Mouse (Mus musculus): Measurements from ENCODE around the gene Stx17.

Stx17 gene

DNA sequence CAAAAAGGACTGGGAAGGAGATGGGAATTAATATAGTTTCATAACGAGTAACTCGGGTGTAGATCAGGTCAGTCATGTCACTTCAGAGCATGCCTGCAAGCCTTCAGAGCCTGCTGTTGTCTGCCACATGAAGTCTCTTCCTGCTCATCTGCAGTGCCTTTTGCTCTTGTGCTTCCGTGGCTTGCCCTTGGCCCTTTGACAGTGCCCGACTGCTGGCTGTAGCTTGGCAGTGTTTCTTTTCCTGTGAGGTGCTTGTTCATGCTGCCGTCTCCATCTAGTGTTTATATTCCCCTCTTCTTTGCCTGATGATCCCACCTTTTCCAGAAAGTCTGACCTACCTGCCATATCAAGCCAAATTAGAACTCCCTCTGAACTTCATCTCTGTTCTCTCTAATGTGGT is 39.1 kb downstream of the Stx17 start:
- DNase-seq (ENCODE audit: low spot score), result no peak

- no peak for DNase-seq (ENCODE audit: low spot score)
Observed at GRCm38 (mm10) chr4:48175666-48176065, 51.0 kb downstream of the Stx17 start.

- no peak for DNase-seq (ENCODE audit: low spot score)
Observed at GRCm38 (mm10) chr4:48180922-48181321, 56.2 kb downstream of the Stx17 start.

DNA sequence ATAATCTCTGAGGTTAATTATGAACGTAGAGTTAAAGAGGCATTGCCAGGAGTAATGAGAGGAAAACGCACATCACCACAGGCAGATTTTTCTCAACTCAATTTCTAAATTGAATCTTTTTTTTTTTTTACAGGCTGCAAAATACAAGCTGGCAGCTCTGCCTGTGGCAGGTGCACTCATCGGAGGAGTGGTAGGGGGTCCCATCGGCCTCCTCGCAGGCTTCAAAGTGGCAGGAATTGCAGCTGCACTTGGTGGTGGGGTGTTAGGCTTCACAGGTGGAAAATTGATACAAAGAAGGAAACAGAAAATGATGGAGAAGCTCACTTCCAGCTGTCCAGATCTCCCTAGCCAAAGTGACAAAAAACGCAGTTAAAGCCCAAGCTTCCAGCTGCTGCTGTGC is 56.7 kb downstream of the Stx17 start:
- no peak for DNase-seq (ENCODE audit: low spot score)

GRCm38 (mm10) chr4:48182115-48182806 is 57.5 kb downstream of the Stx17 start:
- DNase-seq (ENCODE audit: low spot score), result no peak

DNA sequence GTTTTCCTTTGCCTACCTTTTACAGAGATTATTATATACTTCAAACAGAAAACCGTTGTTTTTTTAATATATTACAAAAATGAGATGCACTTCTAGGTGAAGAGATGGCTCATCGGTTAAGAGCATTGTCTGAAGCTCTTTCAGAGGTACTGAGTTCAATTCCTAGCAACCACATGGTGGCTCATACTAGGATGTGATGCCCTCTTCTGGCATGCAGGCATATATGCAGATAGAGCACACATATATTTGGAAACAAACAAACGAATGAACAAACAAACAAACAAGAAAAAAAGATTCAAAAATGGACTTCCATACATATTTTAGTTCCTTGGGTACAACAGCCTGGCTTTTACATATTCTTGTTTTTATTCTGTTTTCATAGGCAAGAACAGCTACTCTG is 73.2 kb downstream of the Stx17 start:
- DNase-seq (ENCODE audit: low spot score), result no peak

DNA sequence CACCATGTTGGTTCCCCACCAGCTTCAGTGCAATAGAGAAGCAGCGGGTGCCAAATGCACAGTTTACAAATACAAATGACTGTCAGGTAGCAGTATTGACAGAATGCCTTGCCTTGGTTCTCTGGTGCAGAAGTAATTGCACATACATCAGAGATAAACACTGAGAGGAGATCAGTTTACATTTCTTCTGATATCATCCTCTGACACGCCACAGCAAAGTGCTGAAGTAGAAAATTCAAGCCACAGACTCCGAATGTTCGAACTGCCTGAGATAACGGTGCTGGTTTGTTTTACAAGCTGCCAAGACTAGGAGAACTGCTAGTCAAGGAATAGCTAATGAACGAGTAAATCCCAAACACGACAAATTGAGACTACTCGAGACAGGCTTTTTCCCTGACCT is 73.7 kb downstream of the Stx17 start:
- DNase-seq (ENCODE audit: low spot score), result no peak

DNA sequence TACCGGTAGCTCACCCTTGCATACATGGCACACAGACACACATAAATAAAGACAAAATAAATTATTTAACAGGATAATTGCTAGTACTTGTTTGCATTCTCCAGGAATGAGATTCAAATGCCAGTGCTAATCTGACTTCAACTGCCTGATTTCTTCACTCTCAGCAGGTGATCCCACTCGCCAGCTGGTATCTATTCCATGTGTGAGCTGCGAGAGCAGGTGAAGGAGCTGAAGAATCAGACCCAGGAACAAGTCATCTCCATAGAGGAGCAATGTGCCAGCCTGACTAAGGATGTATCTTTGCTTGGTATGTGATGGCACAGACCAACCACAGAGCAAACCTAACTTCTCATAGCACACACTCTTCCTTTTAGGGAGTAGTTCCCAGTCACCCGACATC is 78.8 kb downstream of the Stx17 start:
- DNase-seq (ENCODE audit: low spot score), result no peak

GRCm38 (mm10) chr4:48225173-48225572 is 100.5 kb downstream of the Stx17 start:
- DNase-seq (ENCODE audit: low spot score), result peak; percentile 12

DNA sequence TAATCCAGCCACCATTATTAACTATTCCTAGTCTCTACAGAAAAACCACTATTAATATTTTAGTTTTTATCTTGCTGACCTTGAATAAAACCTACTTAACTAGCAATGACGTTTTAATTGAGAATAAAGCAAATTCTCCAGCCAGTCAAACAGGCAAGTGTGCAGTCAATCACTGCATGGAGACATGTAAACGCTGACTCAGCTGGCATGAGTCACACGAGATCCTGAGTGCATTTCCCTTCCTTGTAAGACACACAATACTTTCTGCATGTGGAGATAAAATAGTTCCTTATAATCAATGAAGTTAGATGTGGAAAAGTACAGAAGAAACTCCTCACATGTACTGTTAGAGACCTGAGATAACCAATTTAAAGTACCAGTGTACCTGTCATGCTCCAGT is 100.9 kb downstream of the Stx17 start:
- no peak for DNase-seq (ENCODE audit: low spot score)

DNA sequence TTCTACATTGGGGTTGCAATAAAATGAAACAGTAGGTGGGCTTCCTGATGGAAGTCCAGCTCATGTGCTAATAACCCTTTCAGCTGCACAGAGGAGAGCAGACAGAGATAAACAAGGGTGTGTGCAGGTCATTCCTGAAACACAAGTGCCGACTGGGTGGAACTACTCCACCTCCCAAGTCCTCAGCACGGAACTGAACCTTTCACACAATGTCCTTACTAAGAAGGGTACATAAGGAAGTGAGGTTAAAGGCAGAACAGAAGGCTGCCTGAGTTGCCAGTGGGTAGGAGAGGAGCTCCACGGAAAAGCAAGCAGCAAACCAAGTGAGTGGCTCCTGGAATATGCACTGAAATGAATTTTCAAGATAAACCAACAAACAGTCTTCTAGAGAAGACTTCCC is 102.1 kb downstream of the Stx17 start:
- DNase-seq (ENCODE audit: low spot score), result no peak
